Mouse (Mus musculus): ENCODE data around the gene Cct8. TPM values are rescaled to one million over a fixed set of nuclear protein-coding genes. Genes with fewer than 3 reads are reported as not detected.
A peak's percentile ranks its signal among the peaks of the same experiment; 100 is the strongest.

The Cct8 gene
- 356 and 422 TPM in 2 replicates for polyA plus RNA-seq (2015; fragmentation: Nextera tagmentation; extraction: Ambion mirVana)

DNA sequence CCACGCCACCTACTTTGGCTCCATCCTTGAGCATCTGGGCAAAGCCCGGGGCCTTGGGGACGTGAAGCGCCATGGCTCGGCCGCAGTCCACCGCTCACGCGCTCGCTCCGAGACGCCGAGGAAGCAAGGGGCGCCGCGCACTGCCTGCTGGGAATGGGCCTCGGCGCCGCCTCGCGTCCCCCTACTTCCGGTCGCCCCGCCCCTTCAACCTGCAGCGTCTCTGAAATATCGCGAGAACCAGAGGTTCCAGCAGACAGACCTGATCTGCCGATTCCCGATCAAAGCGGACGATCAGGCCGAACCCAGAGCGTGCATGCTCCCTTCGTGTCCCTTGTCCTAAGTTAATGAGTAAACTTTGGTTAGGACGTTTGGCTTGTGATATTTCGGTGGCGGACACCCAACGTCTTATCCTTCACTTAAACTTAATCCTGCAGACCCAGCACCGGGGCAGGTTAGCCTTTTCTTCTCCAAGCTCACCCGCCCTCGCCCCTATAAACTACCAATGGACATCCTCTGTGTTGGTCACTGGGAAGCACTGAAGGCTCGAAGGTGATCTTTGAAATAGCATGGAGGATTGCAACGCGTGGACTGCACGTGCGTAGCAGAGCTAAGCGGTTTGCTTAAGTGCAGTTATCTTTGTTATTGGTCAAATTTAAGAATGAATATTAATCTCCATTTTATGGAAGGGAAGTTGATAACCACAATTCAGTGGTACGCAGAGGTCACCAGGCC, at the start of gene Cct8:
TSS of gene Cct8 (minus strand) at position 158 of the 732 bp plus-strand sequence.
- H3K9ac ChIP-seq = peak within 1 kb of the TSS; percentile 97
- H3K36me3 ChIP-seq = peaks cover 35% of the 10 kb centered on the region
- peaks cover 34% of the 10 kb centered on the region for H3K4me1 ChIP-seq (replicated peaks)
- H3K27me3 ChIP-seq = no peaks in the 10 kb centered on the region
- H3K27ac ChIP-seq = peak within 1 kb of the TSS; percentile 87
- H3K9me3 ChIP-seq (replicated peaks) = no peaks in the 10 kb centered on the region
- DNase-seq (peak; percentile 96), ATAC-seq (ENCODE audit: low read depth) (peak; percentile 92)
- WGBS (ENCODE audit: insufficient replicate concordance) = under 1% methylated on average over 48 of the region's 48 CpGs
- H3K4me3 ChIP-seq (replicated peaks) = peak within 1 kb of the TSS; percentile 96
- H3K4me2 ChIP-seq = peak within 1 kb of the TSS; percentile 86

DNA sequence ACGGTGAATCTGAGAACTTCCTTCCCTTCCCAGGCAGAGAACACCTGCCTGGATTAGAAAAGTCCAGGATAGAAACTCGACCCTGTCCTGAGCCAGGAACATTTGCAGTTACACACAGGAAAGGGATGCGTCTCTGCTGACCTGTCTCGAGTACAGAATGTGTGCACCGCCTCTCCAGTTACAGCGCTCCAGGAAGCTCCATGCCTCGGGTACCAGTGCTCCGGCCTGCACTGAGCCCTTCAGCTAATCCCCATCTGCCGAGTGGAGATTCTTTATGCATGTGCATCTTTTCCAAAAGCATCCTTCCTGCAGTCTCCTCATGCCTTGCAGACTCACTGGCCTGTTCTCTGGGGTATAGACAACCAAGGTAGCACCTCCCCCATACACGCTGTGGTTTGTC, 33.1 kb upstream of the Cct8 start:
- H3K4me1 ChIP-seq (replicated peaks) = no peaks in the 10 kb centered on the region
- DNase-seq = no peak
- no peaks in the 10 kb centered on the region for H3K36me3 ChIP-seq
- H3K4me2 ChIP-seq = no peak overlapping the region
- no peak overlapping the region for H3K4me3 ChIP-seq (replicated peaks)
- no peak overlapping the region for H3K27ac ChIP-seq
- H3K9me3 ChIP-seq (replicated peaks) = no peaks in the 10 kb centered on the region
- WGBS (ENCODE audit: insufficient replicate concordance) = 60% methylated on average over 10 of the region's 10 CpGs
- H3K9ac ChIP-seq = no peak overlapping the region
- no peaks in the 10 kb centered on the region for H3K27me3 ChIP-seq
- ATAC-seq (ENCODE audit: low read depth) = no peak

DNA sequence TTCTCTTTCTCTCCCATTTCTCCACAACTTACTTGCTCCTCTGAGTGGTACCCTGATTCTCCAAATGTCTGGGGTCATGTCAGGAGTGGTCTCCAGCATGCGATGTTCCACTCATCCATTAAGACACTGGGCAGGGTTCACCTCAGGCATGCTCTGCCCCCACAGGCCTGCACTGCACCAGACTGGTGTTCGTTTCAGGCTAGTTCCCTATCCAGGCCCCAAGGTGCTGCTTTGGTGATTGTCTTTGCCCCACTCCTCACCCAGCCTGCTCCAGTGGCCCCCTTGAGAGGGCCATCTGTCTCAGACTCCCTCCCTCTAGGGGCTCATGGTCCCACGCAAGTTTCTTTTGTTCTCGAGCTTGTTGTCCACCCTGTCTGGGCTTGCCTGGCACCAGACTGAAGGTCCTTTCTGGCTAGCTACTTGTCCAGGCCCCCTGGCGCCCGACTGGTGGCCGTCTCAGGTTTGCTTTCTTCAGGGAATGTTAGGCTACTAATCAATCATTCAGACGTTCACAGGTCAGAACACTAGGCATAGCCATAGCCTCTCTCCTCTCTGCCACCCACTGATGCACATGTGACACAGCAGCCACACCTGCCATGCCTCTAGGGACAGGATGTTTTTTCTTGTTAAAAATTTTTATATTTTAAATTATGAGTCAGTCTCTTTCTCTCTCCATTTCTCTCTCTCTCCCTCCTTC, 32.0 kb upstream of the Cct8 start:
- ATAC-seq (ENCODE audit: low read depth) (no peak), DNase-seq (no peak)
- no peak overlapping the region for H3K4me2 ChIP-seq
- H3K9ac ChIP-seq = no peak overlapping the region
- no peaks in the 10 kb centered on the region for H3K4me1 ChIP-seq (replicated peaks)
- H3K9me3 ChIP-seq (replicated peaks) = no peaks in the 10 kb centered on the region
- WGBS (ENCODE audit: insufficient replicate concordance) = 63% methylated on average over 8 of the region's 8 CpGs
- H3K4me3 ChIP-seq (replicated peaks) = no peak overlapping the region
- H3K27ac ChIP-seq = no peak overlapping the region
- no peaks in the 10 kb centered on the region for H3K36me3 ChIP-seq
- H3K27me3 ChIP-seq = no peaks in the 10 kb centered on the region

DNA sequence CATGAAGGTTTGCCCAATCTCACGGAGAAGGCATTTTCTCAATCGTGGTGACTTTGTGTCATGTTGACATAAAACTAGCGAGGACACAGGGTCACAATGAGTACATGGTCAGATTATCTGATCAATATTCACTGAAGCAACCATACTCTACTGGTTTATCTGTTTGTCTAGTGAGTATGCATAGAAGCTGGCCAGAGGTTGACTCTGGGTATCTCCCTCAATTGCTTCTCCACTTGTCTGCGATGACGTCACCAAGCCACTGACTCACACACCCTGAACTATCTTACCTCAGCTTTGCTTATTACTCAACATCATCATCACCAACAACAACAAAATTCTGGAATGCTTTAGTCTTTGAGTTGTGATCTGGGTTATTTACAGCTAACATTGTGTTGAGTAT, 28.6 kb upstream of the Cct8 start:
- Histone ChIP-seq H3K9me3 (replicated peaks) (no peaks in the 10 kb centered on the region), H3K27ac (no peak overlapping the region), H3K27me3 (no peaks in the 10 kb centered on the region), H3K4me3 (replicated peaks) (no peak overlapping the region), H3K4me2 (no peak overlapping the region), H3K36me3 (no peaks in the 10 kb centered on the region), H3K4me1 (replicated peaks) (no peaks in the 10 kb centered on the region), H3K9ac (no peak overlapping the region)
- DNase-seq (no peak), ATAC-seq (ENCODE audit: low read depth) (peak; percentile 61)
- 57% methylated on average over 5 of the region's 5 CpGs for WGBS (ENCODE audit: insufficient replicate concordance)

DNA sequence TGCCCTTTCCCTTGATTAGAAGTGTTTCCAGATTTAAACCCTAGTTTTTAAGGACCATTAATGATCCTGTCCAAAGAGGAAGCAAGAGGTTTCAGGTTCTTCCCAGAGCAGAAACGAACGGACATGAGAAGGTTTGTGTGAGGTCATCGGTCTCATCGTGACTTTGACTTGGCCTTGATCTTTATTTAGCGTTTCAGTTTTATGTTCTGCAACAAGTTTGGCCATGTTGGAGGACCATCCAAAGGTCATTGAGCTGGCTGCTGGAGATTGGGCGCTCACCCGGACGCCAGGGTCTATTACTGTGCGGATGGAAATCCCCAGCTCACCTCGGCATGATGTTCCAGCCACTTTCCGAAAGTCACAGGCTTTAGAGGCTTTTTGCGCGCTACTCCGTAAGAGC, 16.7 kb upstream of the Cct8 start:
- ATAC-seq (ENCODE audit: low read depth) (no peak), DNase-seq (no peak)
- no peaks in the 10 kb centered on the region for H3K9me3 ChIP-seq (replicated peaks)
- H3K36me3 ChIP-seq = no peaks in the 10 kb centered on the region
- H3K4me1 ChIP-seq (replicated peaks) = 0 out of 2 replicates have a peak, but pooled peaks cover 3% of the 10 kb centered on the region
- H3K9ac ChIP-seq = no peak overlapping the region
- no peak overlapping the region for H3K4me2 ChIP-seq
- no peaks in the 10 kb centered on the region for H3K27me3 ChIP-seq
- H3K27ac ChIP-seq = no peak overlapping the region
- no peak overlapping the region for H3K4me3 ChIP-seq (replicated peaks)
- whole genome bisulfite sequencing (ENCODE audit: insufficient replicate concordance) = 80% methylated on average over 14 of the region's 14 CpGs

DNA sequence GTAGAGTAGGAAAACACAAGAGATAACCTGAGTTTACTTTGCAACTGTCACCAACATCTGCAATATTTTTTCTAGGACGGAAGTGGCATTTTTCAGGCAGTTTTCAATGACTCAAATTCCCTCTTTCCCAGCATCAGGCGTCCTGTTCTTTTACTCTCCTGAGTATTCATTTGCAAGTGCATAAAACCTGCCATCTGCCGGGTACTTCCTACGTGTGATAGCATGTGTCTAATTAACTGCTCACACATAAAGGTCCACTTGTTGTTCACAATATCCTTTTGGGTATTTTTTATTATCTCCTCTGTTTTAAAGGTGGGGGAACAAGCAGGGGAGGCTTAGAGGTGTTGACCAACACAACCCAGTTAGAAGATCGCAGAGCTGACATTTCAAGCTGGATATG, 16.0 kb upstream of the Cct8 start:
- 65% methylated on average over 5 of the region's 5 CpGs for WGBS (ENCODE audit: insufficient replicate concordance)
- H3K9ac ChIP-seq = no peak overlapping the region
- H3K4me2 ChIP-seq = no peak overlapping the region
- no peak overlapping the region for H3K4me3 ChIP-seq (replicated peaks)
- H3K4me1 ChIP-seq (replicated peaks) = 0 out of 2 replicates have a peak, but pooled peaks cover 4% of the 10 kb centered on the region
- DNase-seq (no peak), ATAC-seq (ENCODE audit: low read depth) (no peak)
- H3K9me3 ChIP-seq (replicated peaks) = no peaks in the 10 kb centered on the region
- H3K36me3 ChIP-seq = no peaks in the 10 kb centered on the region
- no peak overlapping the region for H3K27ac ChIP-seq
- H3K27me3 ChIP-seq = no peaks in the 10 kb centered on the region

DNA sequence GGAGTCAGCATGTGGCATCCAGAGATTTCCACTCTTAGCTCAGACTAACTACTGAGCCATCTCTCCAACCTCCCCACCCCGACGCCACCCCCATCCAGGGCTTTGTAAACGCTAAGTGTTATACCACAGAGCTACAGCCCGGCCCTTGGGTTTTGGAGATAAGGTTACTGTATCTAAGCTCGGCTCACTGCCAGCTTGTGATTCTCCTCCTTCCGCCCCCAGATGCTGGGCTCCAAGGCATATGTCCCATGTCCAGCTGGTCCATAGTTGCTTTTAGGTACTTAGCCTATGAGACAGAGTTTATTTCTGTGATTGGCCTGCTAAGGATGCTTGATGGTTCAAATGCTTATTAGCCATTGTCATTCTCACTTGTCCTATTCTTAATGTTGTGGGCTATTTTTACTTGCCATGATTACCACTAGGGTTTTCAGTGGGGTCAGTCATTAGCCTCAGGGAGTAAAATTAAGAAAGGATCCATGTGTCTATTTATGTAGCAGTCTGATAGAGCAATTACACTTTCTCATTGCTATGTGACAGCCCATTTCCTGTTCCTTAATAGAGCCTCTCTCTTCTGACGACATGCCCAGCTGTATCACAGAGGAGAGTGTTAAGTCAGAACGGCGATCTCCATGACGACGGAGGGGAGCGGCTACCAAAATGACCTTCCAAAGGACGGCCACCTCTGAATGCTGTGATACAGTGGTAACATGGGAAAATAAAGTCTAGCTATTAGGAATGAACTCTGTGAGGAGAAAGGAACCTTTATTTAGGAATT, 5.8 kb upstream of the Cct8 start:
- Histone ChIP-seq H3K36me3 (no peaks in the 10 kb centered on the region), H3K4me2 (no peak overlapping the region), H3K4me1 (replicated peaks) (peaks cover 30% of the 10 kb centered on the region), H3K4me3 (replicated peaks) (no peak overlapping the region), H3K27ac (no peak overlapping the region), H3K9me3 (replicated peaks) (no peaks in the 10 kb centered on the region), H3K27me3 (no peaks in the 10 kb centered on the region), H3K9ac (no peak overlapping the region)
- DNase-seq (peak; percentile 29), ATAC-seq (ENCODE audit: low read depth) (peak; percentile 74)
- 36% methylated on average over 13 of the region's 13 CpGs for WGBS (ENCODE audit: insufficient replicate concordance)

DNA sequence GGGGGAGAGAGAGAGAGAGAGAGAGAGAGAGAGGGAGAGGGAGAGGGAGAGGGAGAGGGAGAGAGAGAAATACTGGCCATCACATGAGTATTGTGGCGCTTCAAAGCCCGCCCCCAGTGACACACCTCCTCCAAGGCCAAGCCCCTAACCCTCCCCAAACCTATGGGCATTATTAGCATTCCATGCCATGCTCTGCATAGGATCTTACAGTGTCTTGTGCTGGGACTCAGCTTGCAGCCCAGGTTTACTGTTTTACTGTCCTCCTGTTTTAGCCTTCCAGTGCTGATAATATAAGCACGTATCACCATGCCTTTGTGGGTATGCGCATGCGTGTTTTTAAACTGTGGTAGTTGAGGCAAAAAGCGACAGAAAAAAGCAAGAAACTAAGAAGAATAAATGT, 3.9 kb upstream of the Cct8 start:
- Histone ChIP-seq H3K4me3 (replicated peaks) (no peak overlapping the region), H3K9ac (no peak overlapping the region), H3K4me2 (no peak overlapping the region), H3K27me3 (no peaks in the 10 kb centered on the region), H3K36me3 (no peaks in the 10 kb centered on the region), H3K9me3 (replicated peaks) (no peaks in the 10 kb centered on the region), H3K4me1 (replicated peaks) (peaks cover 35% of the 10 kb centered on the region), H3K27ac (no peak overlapping the region)
- DNase-seq (no peak), ATAC-seq (ENCODE audit: low read depth) (no peak)
- 72% methylated on average over 6 of the region's 6 CpGs for WGBS (ENCODE audit: insufficient replicate concordance)

DNA sequence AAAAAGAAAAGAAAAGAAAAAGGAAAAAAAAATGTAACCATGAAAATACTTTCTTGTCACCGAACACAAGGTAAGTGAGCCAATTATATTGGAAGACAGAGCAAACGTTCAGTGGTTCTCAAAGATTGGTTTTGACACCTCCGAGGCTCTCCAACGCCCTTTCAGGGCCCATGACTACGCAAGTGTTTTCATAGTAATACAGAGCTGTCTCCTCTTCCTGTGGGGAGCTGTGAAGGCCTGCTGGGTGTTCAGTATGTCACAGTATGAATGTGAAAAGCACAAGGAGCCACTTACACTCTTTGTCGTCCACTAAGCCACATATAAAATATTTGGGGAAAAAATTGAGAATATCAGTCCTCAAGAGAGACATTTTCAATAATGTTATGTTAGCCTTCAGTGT, 1.5 kb upstream of the Cct8 start:
- Histone ChIP-seq H3K4me3 (replicated peaks) (no peak overlapping the region), H3K36me3 (peaks cover 22% of the 10 kb centered on the region), H3K4me2 (peak overlapping the region; percentile 86), H3K9ac (peak overlapping the region; percentile 77), H3K27me3 (no peaks in the 10 kb centered on the region), H3K9me3 (replicated peaks) (no peaks in the 10 kb centered on the region), H3K4me1 (replicated peaks) (peaks cover 43% of the 10 kb centered on the region), H3K27ac (no peak overlapping the region)
- ATAC-seq (ENCODE audit: low read depth) (no peak), DNase-seq (no peak)
- 76% methylated on average over 6 of the region's 6 CpGs for WGBS (ENCODE audit: insufficient replicate concordance)

DNA sequence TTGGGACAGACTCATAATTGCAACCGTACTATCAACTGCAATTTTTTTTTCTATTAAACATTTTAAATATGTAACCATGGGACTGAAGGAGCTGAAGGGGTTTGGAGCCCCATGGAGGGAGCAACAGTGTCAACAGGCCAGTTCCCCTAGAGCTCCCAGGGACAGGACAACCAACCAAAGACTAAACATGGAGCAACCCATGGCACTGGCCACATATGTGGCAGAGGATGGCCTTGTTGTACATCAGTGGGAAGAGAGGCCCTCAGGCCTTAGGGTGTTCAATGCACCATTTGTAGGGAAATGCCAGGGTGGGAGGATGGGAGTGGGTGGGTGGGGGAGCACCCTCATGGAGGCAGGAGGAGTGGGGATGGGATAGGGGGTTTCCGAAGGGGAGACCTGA, 1.1 kb upstream of the Cct8 start:
- 75% methylated on average over 2 of the region's 2 CpGs for WGBS (ENCODE audit: insufficient replicate concordance)
- peak overlapping the region; percentile 39; the same call in 1 of the 2 replicates for H3K27ac ChIP-seq
- peak overlapping the region; percentile 86 for H3K4me2 ChIP-seq
- H3K9ac ChIP-seq = peak overlapping the region; percentile 77; the same call in 1 of the 2 replicates
- H3K4me3 ChIP-seq (replicated peaks) = peak overlapping the region; percentile 96
- peaks cover 26% of the 10 kb centered on the region for H3K36me3 ChIP-seq
- ATAC-seq (ENCODE audit: low read depth) (no peak), DNase-seq (no peak)
- peaks cover 42% of the 10 kb centered on the region for H3K4me1 ChIP-seq (replicated peaks)
- no peaks in the 10 kb centered on the region for H3K9me3 ChIP-seq (replicated peaks)
- H3K27me3 ChIP-seq = no peaks in the 10 kb centered on the region

DNA sequence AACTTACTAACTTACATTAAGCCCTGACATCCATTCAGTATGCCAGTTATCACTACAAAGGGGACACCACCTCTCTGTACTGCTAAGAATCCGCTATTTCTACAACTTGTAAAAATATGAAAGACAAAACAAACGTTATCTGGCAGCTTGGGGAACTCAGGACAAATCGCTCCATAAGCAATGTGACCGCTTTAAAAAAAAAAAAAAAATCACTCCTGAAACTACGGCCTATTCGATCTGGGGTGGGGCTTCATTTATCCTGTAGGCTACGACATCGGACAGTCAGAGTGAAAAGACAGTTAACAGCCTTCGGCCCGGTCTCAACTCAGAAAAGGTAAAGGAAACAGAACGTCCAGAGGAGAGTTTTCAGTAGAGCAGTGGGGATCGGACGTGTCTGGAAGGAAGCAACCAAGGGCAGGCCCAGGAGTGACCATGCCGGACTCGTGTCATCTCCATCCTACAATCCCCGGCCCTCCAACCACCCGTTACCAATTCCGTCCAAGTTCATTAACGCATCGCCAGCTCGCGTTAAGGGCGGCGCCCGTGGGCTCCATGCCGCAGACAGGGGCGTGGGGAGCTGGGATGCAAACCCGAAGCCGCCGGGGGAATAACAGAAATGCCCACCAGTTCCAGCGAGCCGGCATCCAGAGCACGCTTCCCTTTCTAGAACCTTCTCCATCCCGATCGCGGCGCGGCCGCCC, 568 bp downstream of the Cct8 start:
- ATAC-seq (ENCODE audit: low read depth) (peak; percentile 47), DNase-seq (no peak)
- under 1% methylated on average over 38 of the region's 39 CpGs for WGBS (ENCODE audit: insufficient replicate concordance)
- Histone ChIP-seq H3K4me1 (replicated peaks) (peaks cover 27% of the 10 kb centered on the region), H3K27ac (peak overlapping the region; percentile 87), H3K9ac (peak overlapping the region; percentile 97), H3K4me3 (replicated peaks) (peak overlapping the region; percentile 96), H3K36me3 (peaks cover 43% of the 10 kb centered on the region), H3K27me3 (no peaks in the 10 kb centered on the region), H3K9me3 (replicated peaks) (no peaks in the 10 kb centered on the region), H3K4me2 (peak overlapping the region; percentile 86)
